Mouse (Mus musculus): ENCODE measurements around the gene 4930455H04Rik. TPM values are rescaled to one million over a fixed set of nuclear protein-coding genes. Genes with fewer than 3 reads are reported as not detected.

4930455H04Rik gene
- polyA plus RNA-seq, 1 experiment: 0.41 TPM

DNA sequence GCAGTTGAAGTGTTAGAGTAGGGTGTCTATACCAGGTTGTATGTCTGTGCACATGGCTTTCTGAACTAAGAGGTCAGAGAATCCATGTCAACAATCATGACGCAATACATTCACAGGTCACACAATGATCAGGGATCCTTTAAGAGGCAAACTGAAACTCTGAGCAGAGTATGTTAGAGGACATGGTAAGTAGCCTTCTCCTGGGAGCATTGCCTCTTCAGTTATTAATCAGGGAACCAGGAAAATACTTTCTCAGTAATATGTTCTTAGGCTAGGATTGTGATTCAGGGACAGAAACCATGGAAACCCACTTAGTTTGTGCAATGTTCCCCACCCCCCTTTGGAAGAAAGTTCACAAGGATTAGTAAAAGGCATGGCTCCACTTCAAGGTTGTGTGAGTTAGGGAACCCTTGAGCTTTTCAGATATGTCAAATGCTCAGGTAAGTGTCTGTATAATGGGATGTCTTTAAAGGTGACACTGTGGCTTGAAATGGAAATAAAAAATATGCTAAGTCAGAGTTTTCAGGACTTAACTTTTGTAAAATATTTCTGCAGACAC lies 26.4 kb upstream of the 4930455H04Rik start:
- TF ChIP-seq CTCF (IDR thresholded peaks at IDR 0.05; ENCODE audit: control insufficient read depth, insufficient read depth, insufficient replicate concordance, low read depth, low read length) (no peak), POLR2A (IDR thresholded peaks at IDR 0.05; ENCODE audit: control insufficient read depth, low read depth, low read length) (no peak)
- no peaks in the 10 kb centered on the region for H3K36me3 ChIP-seq (ENCODE audit: control insufficient read depth, insufficient read depth, low read length)
- H3K27ac ChIP-seq (ENCODE audit: control insufficient read depth, insufficient read depth, low read depth, low read length): no peak overlapping the region
- no peak overlapping the region for H3K4me3 ChIP-seq (ENCODE audit: control insufficient read depth, low read depth, low read length)
- H3K4me1 ChIP-seq (ENCODE audit: control insufficient read depth, insufficient read depth, low read length): no peaks in the 10 kb centered on the region
- H3K27me3 ChIP-seq (ENCODE audit: control insufficient read depth, insufficient read depth, low read length): no peaks in the 10 kb centered on the region

DNA sequence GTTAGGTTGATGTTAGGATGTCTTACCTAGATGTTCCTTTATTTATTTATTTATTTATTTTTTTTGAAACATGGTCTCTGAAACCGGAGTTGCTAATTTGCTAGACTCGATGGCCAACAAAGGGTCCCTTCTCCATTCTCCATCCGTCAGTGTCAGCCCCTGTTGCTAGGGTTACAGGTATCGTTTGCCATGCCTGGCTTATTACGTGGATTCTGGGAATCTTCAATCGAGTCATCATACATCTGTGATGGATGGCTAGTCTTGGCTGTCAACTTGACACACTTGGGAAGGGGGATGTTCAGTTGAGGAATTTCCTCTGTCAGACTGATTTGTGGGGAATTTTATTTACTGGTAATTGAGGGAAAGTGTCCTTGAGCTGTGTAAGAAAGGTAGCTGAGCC lies 25.3 kb upstream of the 4930455H04Rik start:
- no peaks in the 10 kb centered on the region for H3K36me3 ChIP-seq (ENCODE audit: control insufficient read depth, insufficient read depth, low read length)
- no peak overlapping the region for H3K4me3 ChIP-seq (ENCODE audit: control insufficient read depth, low read depth, low read length)
- no peaks in the 10 kb centered on the region for H3K4me1 ChIP-seq (ENCODE audit: control insufficient read depth, insufficient read depth, low read length)
- TF ChIP-seq POLR2A (IDR thresholded peaks at IDR 0.05; ENCODE audit: control insufficient read depth, low read depth, low read length): no peak
- no peak for TF ChIP-seq CTCF (IDR thresholded peaks at IDR 0.05; ENCODE audit: control insufficient read depth, insufficient read depth, insufficient replicate concordance, low read depth, low read length)
- H3K27ac ChIP-seq (ENCODE audit: control insufficient read depth, insufficient read depth, low read depth, low read length): no peak overlapping the region
- H3K27me3 ChIP-seq (ENCODE audit: control insufficient read depth, insufficient read depth, low read length): no peaks in the 10 kb centered on the region

DNA sequence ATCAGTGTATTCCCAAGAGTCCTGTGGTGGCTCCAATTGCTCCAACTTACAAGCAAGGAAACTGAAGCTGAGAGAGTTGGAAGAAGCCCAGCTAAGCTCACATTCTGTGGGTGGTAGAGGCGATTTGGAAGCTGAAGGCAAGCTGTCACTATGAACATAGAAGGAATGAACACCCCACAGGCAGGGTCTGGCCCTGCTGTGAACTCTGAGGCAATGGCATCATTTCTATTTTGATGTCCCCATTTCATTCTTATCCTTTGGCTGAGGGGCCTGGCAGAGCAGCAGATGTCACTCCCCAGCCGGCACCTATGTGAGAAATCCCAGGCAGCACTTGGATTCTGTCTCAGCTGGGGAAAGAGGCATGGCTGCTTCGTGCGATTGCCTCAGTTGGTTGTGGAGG lies 24.6 kb upstream of the 4930455H04Rik start:
- Histone ChIP-seq H3K27ac (ENCODE audit: control insufficient read depth, insufficient read depth, low read depth, low read length) (no peak overlapping the region), H3K4me1 (ENCODE audit: control insufficient read depth, insufficient read depth, low read length) (no peaks in the 10 kb centered on the region), H3K4me3 (ENCODE audit: control insufficient read depth, low read depth, low read length) (no peak overlapping the region), H3K36me3 (ENCODE audit: control insufficient read depth, insufficient read depth, low read length) (no peaks in the 10 kb centered on the region), H3K27me3 (ENCODE audit: control insufficient read depth, insufficient read depth, low read length) (no peaks in the 10 kb centered on the region)
- TF ChIP-seq POLR2A (IDR thresholded peaks at IDR 0.05; ENCODE audit: control insufficient read depth, low read depth, low read length) (no peak), CTCF (IDR thresholded peaks at IDR 0.05; ENCODE audit: control insufficient read depth, insufficient read depth, insufficient replicate concordance, low read depth, low read length) (no peak)

DNA sequence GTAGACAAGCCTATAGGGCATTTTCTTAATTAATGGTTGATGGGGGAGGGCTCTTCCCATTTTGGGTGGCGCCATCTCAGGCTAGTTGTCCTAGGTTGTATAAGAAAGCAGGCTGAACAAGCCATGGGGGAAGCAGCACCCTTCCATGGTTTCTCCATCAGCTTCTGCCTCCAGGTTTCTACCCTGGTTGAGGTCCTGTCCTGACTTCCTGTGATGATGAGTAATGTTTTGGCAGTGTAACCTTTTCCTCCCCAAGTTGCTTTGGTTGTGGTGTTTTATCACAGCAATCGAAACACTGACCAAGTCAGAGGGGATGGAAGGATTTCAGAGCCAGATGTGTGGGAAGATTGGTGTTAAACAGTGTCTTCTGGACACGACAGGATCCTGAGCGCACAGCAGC lies 21.6 kb upstream of the 4930455H04Rik start:
- Histone ChIP-seq H3K36me3 (ENCODE audit: control insufficient read depth, insufficient read depth, low read length) (no peaks in the 10 kb centered on the region), H3K4me1 (ENCODE audit: control insufficient read depth, insufficient read depth, low read length) (no peaks in the 10 kb centered on the region), H3K27me3 (ENCODE audit: control insufficient read depth, insufficient read depth, low read length) (no peaks in the 10 kb centered on the region), H3K4me3 (ENCODE audit: control insufficient read depth, low read depth, low read length) (no peak overlapping the region), H3K27ac (ENCODE audit: control insufficient read depth, insufficient read depth, low read depth, low read length) (no peak overlapping the region)
- TF ChIP-seq CTCF (IDR thresholded peaks at IDR 0.05; ENCODE audit: control insufficient read depth, insufficient read depth, insufficient replicate concordance, low read depth, low read length): no peak

DNA sequence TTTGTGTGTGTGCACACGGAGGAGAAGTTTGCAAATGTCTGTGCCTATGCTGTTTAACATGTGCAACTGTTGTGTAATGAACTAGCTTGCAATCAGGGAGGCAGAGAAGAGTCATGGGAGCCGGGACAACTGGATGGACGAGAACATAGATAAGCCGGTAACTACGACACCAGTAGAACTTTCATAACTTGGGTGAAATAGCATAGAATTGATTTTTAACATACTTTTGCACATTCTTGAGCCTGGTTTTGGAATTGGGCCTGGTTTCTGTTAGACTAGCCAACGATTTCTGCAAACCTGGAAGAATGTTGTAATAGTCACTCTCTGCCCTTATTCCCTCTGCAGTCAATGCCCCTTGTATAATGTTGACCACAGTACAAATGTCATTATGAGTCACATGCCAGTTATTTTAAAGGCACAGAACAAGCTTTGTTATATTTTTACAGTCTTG lies 17.4 kb upstream of the 4930455H04Rik start:
- Histone ChIP-seq H3K27ac (ENCODE audit: control insufficient read depth, insufficient read depth, low read depth, low read length) (no peak overlapping the region), H3K4me3 (ENCODE audit: control insufficient read depth, low read depth, low read length) (no peak overlapping the region), H3K4me1 (ENCODE audit: control insufficient read depth, insufficient read depth, low read length) (no peaks in the 10 kb centered on the region), H3K36me3 (ENCODE audit: control insufficient read depth, insufficient read depth, low read length) (no peaks in the 10 kb centered on the region), H3K27me3 (ENCODE audit: control insufficient read depth, insufficient read depth, low read length) (no peaks in the 10 kb centered on the region)
- TF ChIP-seq POLR2A (IDR thresholded peaks at IDR 0.05; ENCODE audit: control insufficient read depth, low read depth, low read length): no peak
- no peak for TF ChIP-seq CTCF (IDR thresholded peaks at IDR 0.05; ENCODE audit: control insufficient read depth, insufficient read depth, insufficient replicate concordance, low read depth, low read length)

DNA sequence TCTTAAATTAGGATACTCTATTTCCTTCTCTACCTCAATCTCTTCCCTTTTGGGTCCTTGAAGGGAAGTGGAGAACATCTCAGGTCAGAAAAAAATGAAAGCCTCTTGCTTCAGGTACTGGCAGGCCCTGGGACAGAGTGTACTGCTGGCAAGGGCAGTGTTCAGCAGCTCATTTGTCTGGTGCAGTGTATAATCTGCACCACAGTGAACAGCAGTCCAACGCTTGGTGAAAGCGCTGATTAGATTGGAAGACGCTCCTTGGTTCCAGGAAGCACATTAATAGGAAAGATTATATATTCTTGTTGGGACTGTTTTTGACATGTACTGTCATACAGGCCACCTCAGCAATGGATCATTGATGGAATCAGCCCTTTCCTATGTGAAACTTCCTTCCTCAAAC lies 16.6 kb upstream of the 4930455H04Rik start:
- H3K4me1 ChIP-seq (ENCODE audit: control insufficient read depth, insufficient read depth, low read length): no peaks in the 10 kb centered on the region

DNA sequence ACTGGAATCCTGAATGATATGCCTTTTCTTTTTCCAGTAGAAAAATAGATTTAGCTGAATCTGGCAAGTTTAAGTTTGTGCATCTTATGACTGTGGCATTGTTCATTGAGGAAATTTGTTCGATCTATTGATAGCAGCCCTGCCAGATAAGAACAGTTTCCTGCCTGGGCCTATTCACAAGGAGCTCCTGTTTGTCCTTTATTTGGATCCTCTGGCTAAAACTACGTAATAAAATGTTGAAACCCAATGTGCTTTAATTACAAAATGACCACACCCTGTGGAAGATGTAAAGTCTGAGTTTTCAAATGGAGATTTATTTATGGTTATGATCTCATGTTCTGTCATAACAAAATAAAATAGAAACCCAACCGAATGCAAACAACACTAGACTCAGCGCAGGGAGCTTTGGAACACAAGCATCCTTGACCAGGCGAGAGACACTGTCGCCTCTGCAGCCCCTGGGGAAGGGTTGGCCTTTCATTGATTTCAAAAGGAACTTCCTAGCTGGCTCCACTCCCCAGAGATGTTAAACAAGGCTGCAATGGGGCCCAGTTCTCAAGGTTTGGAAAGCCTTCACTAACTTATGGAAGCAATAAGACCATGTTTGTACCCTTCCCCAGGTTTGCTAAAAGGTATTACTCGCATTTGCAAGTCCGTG lies 15.7 kb upstream of the 4930455H04Rik start:
- H3K4me1 ChIP-seq (ENCODE audit: control insufficient read depth, insufficient read depth, low read length): no peaks in the 10 kb centered on the region
- H3K27ac ChIP-seq (ENCODE audit: control insufficient read depth, insufficient read depth, low read depth, low read length): no peak overlapping the region
- TF ChIP-seq CTCF (IDR thresholded peaks at IDR 0.05; ENCODE audit: control insufficient read depth, insufficient read depth, insufficient replicate concordance, low read depth, low read length) (no peak), POLR2A (IDR thresholded peaks at IDR 0.05; ENCODE audit: control insufficient read depth, low read depth, low read length) (no peak)
- no peak overlapping the region for H3K4me3 ChIP-seq (ENCODE audit: control insufficient read depth, low read depth, low read length)
- no peaks in the 10 kb centered on the region for H3K27me3 ChIP-seq (ENCODE audit: control insufficient read depth, insufficient read depth, low read length)
- H3K36me3 ChIP-seq (ENCODE audit: control insufficient read depth, insufficient read depth, low read length): no peaks in the 10 kb centered on the region

More for the DNA sequence above, 16.6 kb upstream of the 4930455H04Rik start:
- no peaks in the 10 kb centered on the region for H3K36me3 ChIP-seq (ENCODE audit: control insufficient read depth, insufficient read depth, low read length)
- H3K4me3 ChIP-seq (ENCODE audit: control insufficient read depth, low read depth, low read length): no peak overlapping the region
- H3K27me3 ChIP-seq (ENCODE audit: control insufficient read depth, insufficient read depth, low read length): no peaks in the 10 kb centered on the region
- TF ChIP-seq CTCF (IDR thresholded peaks at IDR 0.05; ENCODE audit: control insufficient read depth, insufficient read depth, insufficient replicate concordance, low read depth, low read length) (no peak), POLR2A (IDR thresholded peaks at IDR 0.05; ENCODE audit: control insufficient read depth, low read depth, low read length) (no peak)
- H3K27ac ChIP-seq (ENCODE audit: control insufficient read depth, insufficient read depth, low read depth, low read length): no peak overlapping the region

Measured in testis, adult 2 months (tissue).